13 mouse cellular contexts compared by ENCODE assay signal in genomic region chrX:85112418-85112817, GRCm38 (mm10).
"Had no signal": no experiment of that assay in that cellular context is flagged by ENCODE, and none has a peak within 500 bp of the region (broad histone marks: within the 10 kb centered on the region; RNA-seq: fewer than 3 reads in every experiment).

No protein-coding gene starts in this region.

- H3K4me1 ChIP-seq: limb, embryonic 15.5 days; midbrain, embryonic 12.5 days; neural tube, embryonic 15.5 days had no signal

- H3K36me3 ChIP-seq: limb, embryonic 15.5 days; midbrain, embryonic 12.5 days; neural tube, embryonic 15.5 days had no signal

- H3K27me3 ChIP-seq: limb, embryonic 15.5 days; neural tube, embryonic 15.5 days had no signal

- H3K9me3 ChIP-seq: limb, embryonic 15.5 days; midbrain, embryonic 12.5 days; neural tube, embryonic 15.5 days had no signal

- H3K4me2 ChIP-seq: limb, embryonic 15.5 days; midbrain, embryonic 12.5 days; neural tube, embryonic 15.5 days had no signal

- H3K27ac ChIP-seq: limb, embryonic 15.5 days; liver, embryonic 14.5 days; midbrain, embryonic 12.5 days; neural tube, embryonic 15.5 days had no signal

- DNase-seq: kidney, adult 8-10 months; kidney, postnatal 25 days; layer of hippocampus, postnatal 36 days; lung, adult 18-20 months; right cerebral cortex, adult 18-20 months; right cerebral cortex, postnatal 25 days; thymus, adult 18-20 months; thymus, postnatal 14 days had no signal

- H3K9ac ChIP-seq: limb, embryonic 15.5 days; liver, embryonic 14.5 days; midbrain, embryonic 12.5 days; neural tube, embryonic 15.5 days had no signal

- H3K4me3 ChIP-seq: limb, embryonic 15.5 days; midbrain, embryonic 12.5 days; myocyte; neural tube, embryonic 15.5 days had no signal
